Mouse (Mus musculus) erythroblast, embryonic 14.5 days (primary cell): ENCODE results near the gene Slc44a4. TPM values are rescaled to one million over a fixed set of nuclear protein-coding genes. Genes with fewer than 3 reads are reported as not detected.
"Not testable (repeated sequence)": the region's sequence is repeated elsewhere in the genome, so short reads cannot be mapped to it uniquely, and the experiment has no call there.

Experiments used
- H3K27me3 ChIP-seq: 2 replicates; pipeline ENCODE4 v1.6.1; 2012; ENCODE audit warnings: inconsistent platforms; ENCODE audit not compliant: control insufficient read depth
- H3K36me3 ChIP-seq: 2 replicates; pipeline ENCODE4 v1.6.1; 2012; ENCODE audit warnings: mild to moderate bottlenecking, inconsistent platforms; ENCODE audit not compliant: control insufficient read depth
- H3K4me1 ChIP-seq: 2 replicates; pipeline ENCODE4 v1.6.1; 2012; ENCODE audit warnings: inconsistent platforms; ENCODE audit not compliant: control insufficient read depth
- H3K4me3 ChIP-seq: replicated peaks from 2 replicates; pipeline ENCODE3; 2012; ENCODE audit warnings: moderate library complexity, mild to moderate bottlenecking, inconsistent platforms
- H3K9me3 ChIP-seq: 2 replicates; pipeline ENCODE4 v1.6.1; 2012; ENCODE audit warnings: low read length, inconsistent platforms, mixed read lengths; ENCODE audit not compliant: control insufficient read depth
- GATA1 ChIP-seq: IDR thresholded peaks from 2 replicates; pipeline ENCODE4 v1.6.1; 2012; ENCODE audit warnings: low read length, inconsistent platforms, mixed read lengths
- TAL1 ChIP-seq: IDR thresholded peaks from 3 replicates; pipeline ENCODE4 v1.6.1; 2012; ENCODE audit warnings: low read length, inconsistent platforms, mixed read lengths
- polyA plus RNA-seq: library from polyadenylated mRNA; stranded (reverse); fragments of >175 nt; gene quantifications from 2 replicates; pipeline ENCODE4 v1.2.3, GENCODE M21; 2012

Slc44a4 gene
- polyA plus RNA-seq, 1 experiment: not detected

- no peak for TF ChIP-seq GATA1
- TF ChIP-seq TAL1: no peak
- peaks cover 2% of the 10 kb centered on the region; the same call in 1 of the 2 replicates for H3K27me3 ChIP-seq
- no peaks in the 10 kb centered on the region for H3K9me3 ChIP-seq
- peaks cover 4% of the 10 kb centered on the region for H3K36me3 ChIP-seq
- peak overlapping the region; percentile 73 for H3K4me3 ChIP-seq
- peaks cover 68% of the 10 kb centered on the region for H3K4me1 ChIP-seq
These were observed 16.7 kb upstream of the Slc44a4 start for GRCm38 (mm10) chr17:34897373-34898159.

- Histone ChIP-seq H3K4me1 (peaks cover 63% of the 10 kb centered on the region), H3K9me3 (no peaks in the 10 kb centered on the region), H3K27me3 (peaks cover 2% of the 10 kb centered on the region; the same call in 1 of the 2 replicates), H3K4me3 (peak within 1 kb of the TSS; percentile 73), H3K36me3 (peaks cover 10% of the 10 kb centered on the region)
- TF ChIP-seq TAL1 (no peak), GATA1 (no peak)
These were observed 16.1 kb upstream of the Slc44a4 start, which contains the start of the genes C2 and Ehmt2 for GRCm38 (mm10) chr17:34898160-34898586. TSS of gene C2 (minus strand) at chr17:34898265. TSS of gene Ehmt2 (plus strand) at chr17:34898469.

- Histone ChIP-seq H3K36me3 (peaks cover 16% of the 10 kb centered on the region), H3K27me3 (peaks cover 2% of the 10 kb centered on the region; the same call in 1 of the 2 replicates), H3K4me3 (peak overlapping the region; percentile 73), H3K4me1 (peaks cover 58% of the 10 kb centered on the region), H3K9me3 (no peaks in the 10 kb centered on the region)
- TF ChIP-seq GATA1 (no peak), TAL1 (no peak)
These were observed 15.6 kb upstream of the Slc44a4 start for GRCm38 (mm10) chr17:34898706-34899052.

- TF ChIP-seq TAL1 (no peak), GATA1 (no peak)
- H3K27me3 ChIP-seq: peaks cover 2% of the 10 kb centered on the region; the same call in 1 of the 2 replicates
- H3K9me3 ChIP-seq: no peaks in the 10 kb centered on the region
- H3K36me3 ChIP-seq: peaks cover 18% of the 10 kb centered on the region
- peaks cover 52% of the 10 kb centered on the region for H3K4me1 ChIP-seq
- peak overlapping the region; percentile 73 for H3K4me3 ChIP-seq
These were observed 15.0 kb upstream of the Slc44a4 start for GRCm38 (mm10) chr17:34899053-34899889.

GRCm38 (mm10) chr17:34899890-34900243 is 14.4 kb upstream of the Slc44a4 start:
- TF ChIP-seq TAL1 (no peak), GATA1 (no peak)
- peaks cover 46% of the 10 kb centered on the region for H3K4me1 ChIP-seq

DNA sequence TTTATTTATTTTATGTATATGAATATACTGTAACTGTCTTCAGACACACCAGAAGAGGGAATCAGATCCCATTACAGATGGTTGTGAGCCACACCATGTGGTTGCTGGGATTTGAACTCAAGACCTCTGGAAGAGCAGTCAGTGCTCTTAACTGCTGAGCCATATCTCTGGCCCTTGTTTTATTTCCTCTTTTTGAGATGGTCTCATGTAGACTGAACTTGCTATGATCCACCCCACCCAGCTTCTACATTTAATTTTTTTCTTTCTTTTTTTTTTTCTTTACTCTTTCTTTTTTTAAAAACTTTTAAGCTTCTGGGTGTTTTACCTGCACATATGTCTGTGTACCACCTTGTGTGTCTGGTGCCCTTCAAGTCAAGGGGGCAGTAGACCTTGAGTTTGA is 13.4 kb upstream of the Slc44a4 start:
- H3K4me3 ChIP-seq, H3K27me3 ChIP-seq, H3K9me3 ChIP-seq: not testable (repeated sequence)
- Histone ChIP-seq H3K36me3 (peaks cover 29% of the 10 kb centered on the region), H3K4me1 (peaks cover 37% of the 10 kb centered on the region)

More at GRCm38 (mm10) chr17:34899890-34900243, 14.4 kb upstream of the Slc44a4 start:
- H3K36me3 ChIP-seq: peaks cover 21% of the 10 kb centered on the region
- peak overlapping the region; percentile 73 for H3K4me3 ChIP-seq
- peaks cover 2% of the 10 kb centered on the region; the same call in 1 of the 2 replicates for H3K27me3 ChIP-seq
- no peaks in the 10 kb centered on the region for H3K9me3 ChIP-seq

GRCm38 (mm10) chr17:34901948-34902347 is 12.3 kb upstream of the Slc44a4 start:
- peaks cover 27% of the 10 kb centered on the region for H3K4me1 ChIP-seq
- H3K36me3 ChIP-seq: peaks cover 38% of the 10 kb centered on the region
- not testable (repeated sequence) for H3K27me3 ChIP-seq, H3K4me3 ChIP-seq, H3K9me3 ChIP-seq

- Histone ChIP-seq H3K9me3 (no peaks in the 10 kb centered on the region), H3K4me1 (peaks cover 18% of the 10 kb centered on the region), H3K27me3 (no peaks in the 10 kb centered on the region), H3K4me3 (no peak overlapping the region), H3K36me3 (peaks cover 48% of the 10 kb centered on the region)
- no peak for TF ChIP-seq GATA1
- no peak for TF ChIP-seq TAL1
These were observed 11.4 kb upstream of the Slc44a4 start for GRCm38 (mm10) chr17:34902895-34903294.

- Histone ChIP-seq H3K4me1 (peaks cover 4% of the 10 kb centered on the region), H3K36me3 (peaks cover 77% of the 10 kb centered on the region), H3K9me3 (no peaks in the 10 kb centered on the region), H3K4me3 (no peak overlapping the region), H3K27me3 (no peaks in the 10 kb centered on the region)
- TF ChIP-seq GATA1: no peak
- no peak for TF ChIP-seq TAL1
These were observed 3.3 kb upstream of the Slc44a4 start for GRCm38 (mm10) chr17:34910982-34911381.
